Mouse (Mus musculus): ENCODE data around the gene Rara.

The Rara gene

GRCm38 (mm10) chr11:98995987-98996386, 68.4 kb downstream of the Rara start:
- no peak for DNase-seq (ENCODE audit: low read depth, low spot score)

- no peak for DNase-seq (ENCODE audit: low read depth, low spot score)
Observed at GRCm38 (mm10) chr11:98997659-98998058, 70.0 kb downstream of the Rara start.

GRCm38 (mm10) chr11:98998776-98999175, 71.2 kb downstream of the Rara start:
- DNase-seq (ENCODE audit: low read depth, low spot score), result peak; percentile 55

- DNase-seq (ENCODE audit: low read depth, low spot score), result no peak
Observed at GRCm38 (mm10) chr11:98999243-98999642, 71.6 kb downstream of the Rara start.

GRCm38 (mm10) chr11:99006788-99007187, 79.2 kb downstream of the Rara start:
- DNase-seq (ENCODE audit: low read depth, low spot score), result no peak

- DNase-seq (ENCODE audit: low read depth, low spot score), result no peak
Observed at GRCm38 (mm10) chr11:99010124-99010523, 82.5 kb downstream of the Rara start.

GRCm38 (mm10) chr11:99010706-99011105, 83.1 kb downstream of the Rara start:
- no peak for DNase-seq (ENCODE audit: low read depth, low spot score)

- no peak for DNase-seq (ENCODE audit: low read depth, low spot score)
Observed at GRCm38 (mm10) chr11:99013856-99014255, 86.2 kb downstream of the Rara start.

- DNase-seq (ENCODE audit: low read depth, low spot score), result no peak
Observed at GRCm38 (mm10) chr11:99019844-99020243, 92.2 kb downstream of the Rara start.

- no peak for DNase-seq (ENCODE audit: low read depth, low spot score)
Observed at GRCm38 (mm10) chr11:99022384-99022933, 94.8 kb downstream of the Rara start.

- peak; percentile 37 for DNase-seq (ENCODE audit: low read depth, low spot score)
Observed at GRCm38 (mm10) chr11:99023094-99023493, 95.5 kb downstream of the Rara start.

- peak; percentile 99 for DNase-seq (ENCODE audit: low read depth, low spot score)
Observed at GRCm38 (mm10) chr11:99023500-99024467, 96.2 kb downstream of the Rara start, which contains the start of gene Top2a. Top2a (minus strand) TSS chr11:99024189.

All from 3T3-L1 (cell line).